Mouse (Mus musculus) CH12.LX (cell line): ENCODE results near the gene Mapk1ip1. TPM values are rescaled to one million over a fixed set of nuclear protein-coding genes. Genes with fewer than 3 reads are reported as not detected.

Experiments used
- DNase-seq: peaks from one replicate; pipeline ENCODE4 v3.0.0-alpha.2; 2013; ENCODE audit errors: extremely low read depth
- H3K27ac ChIP-seq: 2 replicates; pipeline ENCODE4 v1.5.1; 2012; ENCODE audit warnings: low read depth, mild to moderate bottlenecking, control low read depth, moderate library complexity; ENCODE audit not compliant: insufficient read depth
- H3K27me3 ChIP-seq: replicated peaks from 2 replicates; pipeline ENCODE3; 2012; ENCODE audit warnings: inconsistent platforms
- H3K36me3 ChIP-seq, 2 experiments: replicated peaks in 1 of 2; 2 replicates each; pipeline versions ENCODE3 to v1.6.1; 2012; ENCODE audit warnings: inconsistent platforms in 1 of 2, low read length in 1 of 2, mild to moderate bottlenecking in 1 of 2, mixed read lengths in 1 of 2, moderate library complexity in 1 of 2; ENCODE audit not compliant: control insufficient read depth in 1 of 2, insufficient read depth in 1 of 2
- H3K4me1 ChIP-seq, 2 experiments: 2 replicates each; pipeline ENCODE4 v1.6.1; 2012; ENCODE audit warnings: inconsistent platforms in 1 of 2, moderate library complexity in 1 of 2; ENCODE audit not compliant: insufficient read depth in 2 of 2, control insufficient read depth in 1 of 2
- H3K4me2 ChIP-seq: 2 replicates; pipeline ENCODE4 v1.6.1; 2012; ENCODE audit warnings: low read depth, mild to moderate bottlenecking, control low read depth; ENCODE audit not compliant: poor library complexity, insufficient read depth, severe bottlenecking
- H3K4me3 ChIP-seq, 3 experiments: fragments of 150-350 bp in 1 of 3; sonication (generic) in 1 of 3; replicated peaks in 1 of 3; 2 replicates each; pipeline versions ENCODE3 to v1.5.1; 2011 to 2012; ENCODE audit warnings: low read depth in 2 of 3, low read length in 2 of 3, mild to moderate bottlenecking in 2 of 3, moderate library complexity in 2 of 3, control low read depth in 1 of 3, improper control_type of control experiment in 1 of 3, inconsistent platforms in 1 of 3, mixed read lengths in 1 of 3; ENCODE audit not compliant: poor library complexity in 1 of 3
- H3K79me2 ChIP-seq: replicated peaks from 2 replicates; pipeline ENCODE4 v1.6.1; 2012; ENCODE audit warnings: mild to moderate bottlenecking, moderate library complexity; ENCODE audit not compliant: control insufficient read depth, poor library complexity, insufficient read depth, severe bottlenecking; ENCODE audit errors: extremely low read depth
- H3K9ac ChIP-seq: 2 replicates; pipeline ENCODE4 v1.6.1; 2012; ENCODE audit warnings: low read depth, mild to moderate bottlenecking, control low read depth, moderate library complexity; ENCODE audit not compliant: insufficient read depth
- H3K9me3 ChIP-seq: replicated peaks from 2 replicates; pipeline ENCODE3; 2012; ENCODE audit warnings: low read length, inconsistent platforms, mixed read lengths
- CHD1 ChIP-seq: IDR thresholded peaks from 2 replicates; pipeline ENCODE4 v1.6.1; 2012; ENCODE audit warnings: low read depth, low read length, improper control_type of control experiment, inconsistent platforms
- CHD2 ChIP-seq: IDR thresholded peaks from 2 replicates; pipeline ENCODE4 v1.6.1; 2011; ENCODE audit warnings: low read length, improper control_type of control experiment
- CTCF ChIP-seq, 2 experiments: IDR thresholded peaks in 1 of 2; conservative IDR thresholded peaks in 1 of 2; 2 replicates each; pipeline ENCODE4 v1.5.1; 2011 to 2012; ENCODE audit warnings: low read depth in 2 of 2, low read length in 2 of 2, improper control_type of control experiment in 1 of 2, inconsistent platforms in 1 of 2, mild to moderate bottlenecking in 1 of 2, moderate library complexity in 1 of 2
- E2F4 ChIP-seq: IDR thresholded peaks from 2 replicates; pipeline ENCODE4 v1.6.1; 2011; ENCODE audit warnings: low read depth, low read length, improper control_type of control experiment; ENCODE audit not compliant: insufficient replicate concordance
- EP300 ChIP-seq: IDR thresholded peaks from 2 replicates; pipeline ENCODE4 v1.6.1; 2011; ENCODE audit warnings: low read length, improper control_type of control experiment
- GABPA ChIP-seq: IDR thresholded peaks from 2 replicates; pipeline ENCODE4 v1.6.1; 2012; ENCODE audit warnings: low read depth, low read length, improper control_type of control experiment, inconsistent platforms; ENCODE audit not compliant: insufficient replicate concordance
- HCFC1 ChIP-seq: IDR thresholded peaks from 2 replicates; pipeline ENCODE4 v1.6.1; 2012; ENCODE audit warnings: low read depth, mild to moderate bottlenecking, inconsistent platforms, low read length, improper control_type of control experiment
- IRF4 ChIP-seq: IDR thresholded peaks from 2 replicates; pipeline ENCODE4 v1.6.1; 2014; ENCODE audit warnings: low read depth, mild to moderate bottlenecking, inconsistent platforms, low read length, improper control_type of control experiment
- JUN ChIP-seq: IDR thresholded peaks from 2 replicates; pipeline ENCODE4 v1.6.1; 2011; ENCODE audit warnings: low read depth, mild to moderate bottlenecking, low read length, improper control_type of control experiment, moderate library complexity; ENCODE audit not compliant: insufficient read depth
- JUND ChIP-seq: conservative IDR thresholded peaks from 2 replicates; pipeline ENCODE4 v1.6.1; 2011; ENCODE audit warnings: low read depth, low read length, improper control_type of control experiment
- KAT2A ChIP-seq: IDR thresholded peaks from 2 replicates; pipeline ENCODE4 v1.6.1; 2012; ENCODE audit warnings: low read length, improper control_type of control experiment, inconsistent platforms; ENCODE audit not compliant: insufficient replicate concordance
- MAFK ChIP-seq: IDR thresholded peaks from 2 replicates; pipeline ENCODE4 v1.6.1; 2011; ENCODE audit warnings: low read length, improper control_type of control experiment; ENCODE audit not compliant: insufficient replicate concordance
- MAX ChIP-seq: IDR thresholded peaks from 2 replicates; pipeline ENCODE4 v1.6.1; 2011; ENCODE audit warnings: low read length, improper control_type of control experiment
- MAZ ChIP-seq: IDR thresholded peaks from 2 replicates; pipeline ENCODE4 v1.6.1; 2012; ENCODE audit warnings: low read depth, mild to moderate bottlenecking, inconsistent platforms, low read length, improper control_type of control experiment, moderate library complexity
- MEF2A ChIP-seq: IDR thresholded peaks from 2 replicates; pipeline ENCODE4 v1.6.1; 2014; ENCODE audit warnings: low read depth, mild to moderate bottlenecking, inconsistent platforms, low read length, improper control_type of control experiment, borderline replicate concordance
- MYC ChIP-seq: IDR thresholded peaks from 2 replicates; pipeline ENCODE4 v1.6.1; 2011; ENCODE audit warnings: low read depth, mild to moderate bottlenecking, improper control_type of control experiment, low read length
- PAX5 ChIP-seq: IDR thresholded peaks from 2 replicates; pipeline ENCODE4 v1.6.1; 2012; ENCODE audit warnings: low read length, inconsistent platforms, mixed read lengths
- POLR2A ChIP-seq: IDR thresholded peaks from 2 replicates; pipeline ENCODE4 v1.6.1; 2011; ENCODE audit warnings: low read depth, mild to moderate bottlenecking, improper control_type of control experiment, low read length
- RCOR1 ChIP-seq: conservative IDR thresholded peaks from 2 replicates; pipeline ENCODE4 v1.6.1; 2012; ENCODE audit warnings: low read depth, mild to moderate bottlenecking, inconsistent platforms, low read length, improper control_type of control experiment
- SIN3A ChIP-seq: IDR thresholded peaks from 2 replicates; pipeline ENCODE4 v1.6.1; 2012; ENCODE audit warnings: low read length, improper control_type of control experiment, inconsistent platforms
- SMC3 ChIP-seq: IDR thresholded peaks from 2 replicates; pipeline ENCODE4 v1.6.1; 2011; ENCODE audit warnings: low read depth, low read length, improper control_type of control experiment
- TBP ChIP-seq: conservative IDR thresholded peaks from 2 replicates; pipeline ENCODE4 v1.6.1; 2011; ENCODE audit warnings: low read depth, low read length, improper control_type of control experiment
- TCF12 ChIP-seq: IDR thresholded peaks from 2 replicates; pipeline ENCODE4 v1.6.1; 2014; ENCODE audit warnings: low read depth, mild to moderate bottlenecking, inconsistent platforms, low read length, improper control_type of control experiment
- USF2 ChIP-seq: conservative IDR thresholded peaks from 2 replicates; pipeline ENCODE4 v1.6.1; 2011; ENCODE audit warnings: low read depth, low read length, improper control_type of control experiment
- ZC3H11A ChIP-seq: IDR thresholded peaks from 2 replicates; pipeline ENCODE4 v1.6.1; 2012; ENCODE audit warnings: low read depth, mild to moderate bottlenecking, inconsistent platforms, low read length, improper control_type of control experiment
- ZMIZ1 ChIP-seq: IDR thresholded peaks from 2 replicates; pipeline ENCODE4 v1.6.1; 2012; ENCODE audit warnings: low read depth, mild to moderate bottlenecking, inconsistent platforms, low read length, improper control_type of control experiment
- ZNF384 ChIP-seq: IDR thresholded peaks from 2 replicates; pipeline ENCODE4 v1.6.1; 2012; ENCODE audit warnings: low read depth, low read length, improper control_type of control experiment, inconsistent platforms
- dilution Hi-C: fragments of 300-500 bp; cut with MboI; formaldehyde crosslinking; loops from 2 replicates; pipeline ENCODE4 v1.14.3; 2020; ENCODE audit warnings: low sequenced_read_pairs; ENCODE audit not compliant: extremely low pct_unique_long_range_greater_than_20kb, extremely low pct_ligation_motif_present
- in situ Hi-C: fragments of 300-500 bp; cut with MboI; formaldehyde crosslinking; loops from 3 replicates; pipeline ENCODE4 v1.14.3; 2019; ENCODE audit warnings: low sequenced_read_pairs, low pct_ligation_motif_present, low pct_unique_long_range_greater_than_20kb, mixed read lengths
- polyA plus RNA-seq: library from polyadenylated mRNA; unstranded; fragments of >175 nt; gene quantifications from 2 replicates; pipeline ENCODE4 v1.2.1, GENCODE M21; 2012; ENCODE audit warnings: low read depth; ENCODE audit not compliant: insufficient read length
- total RNA-seq, 2 experiments: library from RNA; depleted of rRNA; stranded (reverse); fragments of 300-350 nt in 1 of 2; fragments of >200 nt in 1 of 2; gene quantifications; 2 replicates each; pipeline ENCODE4 v1.2.3; 2012 to 2014

Gene Mapk1ip1
- total and polyA plus RNA-seq, 3 experiments, result 4.2 to 6.6 (median 5.1) TPM

GRCm38 (mm10) chr7:138864776-138865175, 18.7 kb upstream of the Mapk1ip1 start:
- in situ Hi-C loops (no loop called here), dilution Hi-C loops (no loop called here)
- peaks cover 19 to 72% of the 10 kb centered on the region in 2 experiments for H3K36me3 ChIP-seq
- H3K9me3 ChIP-seq, result no peaks in the 10 kb centered on the region
- no peak overlapping the region for H3K27ac ChIP-seq
- no peak overlapping the region for H3K9ac ChIP-seq
- TF ChIP-seq HCFC1 (no peak), MAZ (no peak), IRF4 (no peak), MAX (no peak), USF2 (no peak), EP300 (no peak), JUN (no peak), SIN3A (no peak), TCF12 (no peak), POLR2A (no peak), RCOR1 (no peak), SMC3 (no peak), PAX5 (no peak), TBP (no peak), ZMIZ1 (no peak), MYC (no peak), CHD2 (no peak), CHD1 (no peak), ZC3H11A (no peak), ZNF384 (no peak)
- no peak overlapping the region for H3K4me2 ChIP-seq
- peaks cover 8% of the 10 kb centered on the region for H3K79me2 ChIP-seq
- H3K27me3 ChIP-seq, result no peaks in the 10 kb centered on the region
- DNase-seq, result no peak
- no peaks in the 10 kb centered on the region for H3K4me1 ChIP-seq
- no peak overlapping the region for H3K4me3 ChIP-seq

- Histone ChIP-seq H3K4me3 (no peak overlapping the region), H3K79me2 (peaks cover 8% of the 10 kb centered on the region), H3K36me3 (peaks cover 17 to 72% of the 10 kb centered on the region in 2 experiments), H3K27ac (no peak overlapping the region), H3K4me1 (no peaks in the 10 kb centered on the region), H3K27me3 (no peaks in the 10 kb centered on the region), H3K4me2 (no peak overlapping the region), H3K9ac (no peak overlapping the region), H3K9me3 (no peaks in the 10 kb centered on the region)
- DNase-seq, result no peak
- dilution Hi-C loops, result no loop called here
- in situ Hi-C loops, result no loop called here
- TF ChIP-seq IRF4 (no peak), CHD2 (no peak), RCOR1 (no peak), E2F4 (no peak), JUN (no peak), MAX (no peak), ZNF384 (no peak), GABPA (no peak), MYC (no peak), MAZ (no peak), MAFK (no peak), CTCF (conservative IDR thresholded peaks at IDR 0.05 in 1 of 2, IDR thresholded peaks at IDR 0.05 in 1 of 2; ENCODE audit: low read depth in 2 of 2, low read length in 2 of 2) (no peak), ZMIZ1 (no peak), MEF2A (no peak), KAT2A (no peak), JUND (no peak), EP300 (no peak), ZC3H11A (no peak)
Measured at GRCm38 (mm10) chr7:138863950-138864572, 18.0 kb upstream of the Mapk1ip1 start.
